ENCODE assay signal across 8 mouse cellular contexts in genomic region chr5:21785053-21785452, GRCm38 (mm10). TPM values are rescaled to one million over a fixed set of nuclear protein-coding genes. Genes with fewer than 3 reads are reported as not detected.
A peak's percentile ranks its signal among the peaks of the same experiment; 100 is the strongest.
DNase-seq lines count a peak whose midpoint lies in the region; ATAC-seq lines count a peak whose summit lies in the region.

Gene Dnajc2 (minus strand): TSS chr5:21785251.
Gene Psmc2 (plus strand): TSS chr5:21785283.

- no peaks in the 10 kb centered on the region for H3K9me3 ChIP-seq in hindbrain, embryonic 14.5 days (ENCODE audit: control insufficient read depth, low read length)

- H3K4me1 ChIP-seq in hindbrain, embryonic 14.5 days (replicated peaks; ENCODE audit: control insufficient read depth, insufficient read depth, low read length) = peaks cover 36% of the 10 kb centered on the region

- under 1% methylated on average over 37 of the region's 37 CpGs for WGBS in hindbrain, embryonic 14.5 days

- H3K27me3 ChIP-seq in hindbrain, embryonic 14.5 days (ENCODE audit: control insufficient read depth, insufficient read depth, low read length) = no peaks in the 10 kb centered on the region

- H3K9ac ChIP-seq in hindbrain, embryonic 14.5 days = peak within 1 kb of the TSS; percentile 90

- ATAC-seq in hindbrain, embryonic 14.5 days (ENCODE audit: low FRiP score) = peak; percentile 97

- H3K27ac ChIP-seq in hindbrain, embryonic 14.5 days = peak within 1 kb of the TSS; percentile 88

- peaks cover 35% of the 10 kb centered on the region for H3K36me3 ChIP-seq in hindbrain, embryonic 14.5 days (replicated peaks; ENCODE audit: control insufficient read depth, insufficient read depth)

- peak within 1 kb of the TSS; percentile 99 for H3K4me3 ChIP-seq in hindbrain, embryonic 14.5 days (replicated peaks; ENCODE audit: low read length)

- DNase-seq in R1 (ENCODE audit: low read depth, low spot score) = peak; percentile 94
- DNase-seq in cerebellum, postnatal 25 days = peak; percentile 91 to 95
- DNase-seq in frontal cortex, postnatal 25 days (ENCODE audit: low spot score in 2 of 2) = peak; percentile 83 to 84
- peak; percentile 93 for DNase-seq in hindbrain, embryonic 14.5 days (ENCODE audit: low spot score)
- DNase-seq in layer of hippocampus, postnatal 36 days = peak; percentile 89
- DNase-seq in lung, postnatal 36 days = peak; percentile 94
- DNase-seq in retina, postnatal 1 day = peak; percentile 95
- peak; percentile 80 to 85 for DNase-seq in urinary bladder, adult 18-20 months (ENCODE audit: low spot score in 2 of 2)

- H3K4me2 ChIP-seq in hindbrain, embryonic 14.5 days (replicated peaks) = peak within 1 kb of the TSS; percentile 97

RNA-seq across cellular contexts. Expression of gene Dnajc2, which starts in this region (rescaled TPM):
- polyA plus RNA-seq in hindbrain, embryonic 14.5 days (2014; fragmentation: Nextera tagmentation; extraction: Ambion mirVana) = 64.5 and 65.9 TPM in 2 replicates
- 10 to 100 TPM; 31.6 to 32.8 TPM for total RNA-seq in layer of hippocampus, postnatal 36 days (2021)

RNA-seq across cellular contexts. Expression of gene Psmc2, which starts in this region (rescaled TPM):
- 180 and 182 TPM in 2 replicates for polyA plus RNA-seq in hindbrain, embryonic 14.5 days (2014; fragmentation: Nextera tagmentation; extraction: Ambion mirVana)
- total RNA-seq in layer of hippocampus, postnatal 36 days (2021) = 100 to 1,000 TPM; 114 TPM

Comparison
In these comparisons a context has a peak if more than half of its experiments do, and no peak if none do; other contexts are left out.
1. Peak in every context shown above with its lines: DNase-seq, ATAC-seq, H3K4me3 ChIP-seq and H3K27ac ChIP-seq.